Mouse (Mus musculus) urinary bladder, adult 2 months (tissue): ENCODE measurements around the gene 4930453N24Rik. TPM values are rescaled to one million over a fixed set of nuclear protein-coding genes. Genes with fewer than 3 reads are reported as not detected.
A peak's percentile ranks its signal among the peaks of the same experiment; 100 is the strongest.

ENCODE experiments used
- DNase-seq: peaks from one replicate; pipeline ENCODE4 v3.0.0; 2022; ENCODE audit warnings: low spot score
- polyA plus RNA-seq: library from polyadenylated mRNA; depleted of rRNA; stranded (reverse); fragments of >200 nt; gene quantifications from 2 replicates; pipeline ENCODE4 v1.2.3, GENCODE M21; 2012; rRNA removed

The 4930453N24Rik gene
- polyA plus RNA-seq, 1 experiment: 20.6 TPM

GRCm38 (mm10) chr16:64723273-64724057, 47.5 kb downstream of the 4930453N24Rik start:
- peak; percentile 37 for DNase-seq

GRCm38 (mm10) chr16:64721542-64721941, 49.4 kb downstream of the 4930453N24Rik start:
- DNase-seq: no peak

GRCm38 (mm10) chr16:64719096-64719495, 51.9 kb downstream of the 4930453N24Rik start:
- no peak for DNase-seq

- DNase-seq: no peak
These were observed 53.1 kb downstream of the 4930453N24Rik start for GRCm38 (mm10) chr16:64717814-64718213.

- DNase-seq: no peak
These were observed 59.1 kb downstream of the 4930453N24Rik start for GRCm38 (mm10) chr16:64711816-64712215.

Other genes starting within 250 kb of the 4930453N24Rik start
- 0.03 TPM in 1 of 2 replicates, not detected in the other for gene Csnka2ip, start 168.8 kb downstream of the 4930453N24Rik start, polyA plus RNA-seq
- 8.4 and 8.5 TPM in 2 replicates for gene Zfp654, start 80.5 kb upstream of the 4930453N24Rik start, polyA plus RNA-seq
- gene Cggbp1, start 80.8 kb upstream of the 4930453N24Rik start, polyA plus RNA-seq: 46.5 and 51.7 TPM in 2 replicates